Mouse (Mus musculus) kidney, postnatal 4 days (tissue): Measurements from ENCODE around the gene Ngfr.

ENCODE experiments used
- DNase-seq, 2 experiments: peaks; one replicate each; pipeline ENCODE4 v3.0.0; 2021; ENCODE audit warnings: mixed read lengths in 2 of 2

Ngfr gene

DNA sequence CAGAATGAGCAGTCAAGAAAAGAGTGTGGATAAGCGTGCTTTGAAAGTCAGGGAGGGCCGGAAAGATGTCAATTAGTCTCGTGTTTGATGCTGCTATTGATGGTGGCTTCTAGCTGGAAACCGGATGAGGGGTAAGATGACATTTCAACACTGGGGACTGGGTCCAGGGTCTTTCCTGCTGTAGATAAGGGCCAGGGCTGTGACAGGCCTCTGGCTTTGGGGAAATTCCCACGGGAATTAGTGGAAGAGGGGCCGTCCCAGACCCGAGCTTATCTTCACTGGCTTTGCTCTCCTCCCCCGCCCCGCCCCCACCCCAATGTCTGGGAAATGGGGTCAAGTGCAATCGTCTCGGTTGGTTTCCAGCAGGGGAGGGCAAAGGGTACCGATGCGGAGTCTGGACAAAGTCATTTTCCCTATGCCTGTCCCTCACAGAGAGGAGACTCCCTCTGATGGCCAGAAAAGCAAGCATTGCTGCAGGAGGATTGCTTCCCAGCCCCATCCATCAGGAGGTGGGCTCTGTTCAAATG lies 7.2 kb upstream of the Ngfr start:
- DNase-seq = peak in 1 of 2 experiments; percentile 56

- DNase-seq = no peak
Observed at GRCm38 (mm10) chr11:95593501-95593900, 6.0 kb upstream of the Ngfr start.

DNA sequence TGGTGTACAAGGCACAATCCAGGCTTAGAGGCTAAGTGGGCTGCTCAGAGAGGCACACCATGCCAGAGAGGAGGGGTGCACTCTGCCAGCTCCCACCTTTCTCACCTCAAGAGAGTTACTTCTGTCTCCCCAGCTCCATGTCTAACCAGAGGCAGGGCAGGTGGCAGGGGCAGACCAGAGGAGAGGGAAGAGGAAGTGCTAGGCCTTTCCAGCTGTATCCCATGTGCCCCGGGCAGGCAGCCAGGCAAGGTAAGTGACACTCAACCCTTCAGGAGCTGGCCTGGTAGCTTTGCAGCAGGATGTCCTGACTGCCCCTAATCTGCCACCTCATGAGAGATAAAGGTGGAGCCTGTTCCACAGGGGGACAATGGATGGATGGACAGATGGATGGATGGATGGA lies 5.2 kb upstream of the Ngfr start:
- DNase-seq = no peak

DNA sequence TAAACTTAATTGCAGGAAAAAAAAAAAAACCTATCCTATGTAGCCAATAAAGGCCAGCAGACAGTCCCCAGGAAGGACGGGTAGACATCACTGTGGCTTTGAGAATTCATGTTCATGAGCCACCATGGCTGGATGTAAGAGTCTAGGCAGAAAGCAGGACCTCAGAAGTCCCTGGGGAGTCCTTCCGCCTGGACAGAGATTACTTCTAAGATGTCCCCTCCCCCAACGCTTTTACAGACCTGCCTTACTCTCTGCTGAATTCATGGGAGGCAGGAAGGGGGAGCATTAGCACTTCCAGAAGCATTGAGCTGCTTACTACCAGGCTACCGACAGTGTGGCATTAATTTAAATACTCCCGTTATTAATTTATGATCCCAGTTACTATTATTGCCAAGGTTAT lies 1.7 kb upstream of the Ngfr start:
- DNase-seq = no peak

DNA sequence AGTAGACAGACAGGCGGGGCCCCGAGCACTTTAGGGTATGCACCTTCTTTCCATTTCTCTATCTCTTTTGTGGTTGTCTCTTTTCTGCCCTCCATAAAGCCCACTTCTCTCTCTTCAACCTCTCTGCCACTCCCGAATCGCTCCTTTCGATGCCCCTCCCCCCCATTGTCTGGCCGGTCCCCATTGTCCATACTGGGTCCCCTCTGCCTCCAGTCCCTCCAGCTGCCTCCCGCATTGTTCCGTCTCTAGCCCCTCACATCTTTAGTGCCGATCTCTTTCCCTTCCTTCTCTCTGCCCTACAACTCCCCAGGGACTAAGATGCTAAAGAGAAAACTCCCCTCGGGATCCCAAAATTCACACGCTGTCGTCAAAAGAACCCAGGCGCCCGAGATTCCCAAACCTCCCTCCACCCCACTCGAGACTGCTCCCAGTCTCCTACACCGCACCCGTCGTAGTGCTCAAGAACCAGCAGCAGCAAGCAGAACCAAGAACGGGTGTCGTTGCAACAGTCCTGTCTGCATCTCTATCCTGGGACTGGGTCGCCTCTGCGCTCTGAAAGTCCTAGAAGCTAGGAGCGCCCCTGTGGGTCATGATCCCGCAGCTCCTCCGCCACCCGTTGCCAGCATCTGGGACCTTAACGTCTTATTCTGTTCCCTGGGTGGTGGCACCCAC lies 648 bp downstream of the Ngfr start:
- DNase-seq = peak in 1 of 2 experiments; percentile 38

DNA sequence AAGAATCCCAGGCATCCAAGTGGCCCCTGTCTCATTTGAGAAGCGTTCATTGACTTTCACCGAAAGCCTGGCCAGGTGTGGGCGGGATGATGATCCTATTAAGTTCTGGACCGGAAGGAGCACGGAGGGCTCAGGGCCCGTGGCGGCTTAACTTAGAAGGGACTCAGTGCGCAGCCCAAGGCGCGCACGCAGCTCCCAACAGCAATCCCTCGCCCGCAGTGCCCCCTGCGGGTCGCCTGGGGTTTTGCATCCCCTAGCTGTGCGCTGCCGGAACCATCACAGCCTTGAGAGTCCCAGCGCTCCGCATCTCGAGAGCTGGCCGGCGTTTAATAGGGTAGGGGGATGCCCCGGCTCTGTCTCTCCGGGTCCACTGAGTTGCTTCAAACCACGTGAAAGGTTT lies 1.4 kb downstream of the Ngfr start:
- DNase-seq = peak; percentile 92 to 94

DNA sequence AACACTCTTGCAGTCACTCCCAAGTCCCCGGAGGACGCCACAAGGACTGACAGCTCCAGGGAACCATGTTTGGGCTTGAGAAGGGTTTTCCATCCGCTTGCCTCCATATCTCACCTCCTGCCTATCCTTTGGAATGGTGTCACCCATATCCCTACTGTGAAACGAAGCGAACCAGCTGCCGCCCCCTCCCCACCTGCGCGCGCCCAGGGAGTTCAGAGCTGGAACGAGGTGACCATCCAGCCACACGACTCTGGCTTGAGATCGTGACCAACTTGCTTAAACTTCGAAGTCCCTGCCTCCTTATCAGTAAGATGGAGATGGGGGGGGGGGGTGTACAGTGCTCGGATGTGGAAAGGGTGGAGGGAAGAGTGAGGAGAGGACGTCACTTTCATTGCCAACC lies 1.9 kb downstream of the Ngfr start:
- no peak for DNase-seq

- DNase-seq = peak; percentile 75 to 83
Observed at GRCm38 (mm10) chr11:95585281-95585680, 2.3 kb downstream of the Ngfr start.

- DNase-seq = peak in 1 of 2 experiments; percentile 8
Observed at GRCm38 (mm10) chr11:95584651-95585050, 2.9 kb downstream of the Ngfr start.

DNA sequence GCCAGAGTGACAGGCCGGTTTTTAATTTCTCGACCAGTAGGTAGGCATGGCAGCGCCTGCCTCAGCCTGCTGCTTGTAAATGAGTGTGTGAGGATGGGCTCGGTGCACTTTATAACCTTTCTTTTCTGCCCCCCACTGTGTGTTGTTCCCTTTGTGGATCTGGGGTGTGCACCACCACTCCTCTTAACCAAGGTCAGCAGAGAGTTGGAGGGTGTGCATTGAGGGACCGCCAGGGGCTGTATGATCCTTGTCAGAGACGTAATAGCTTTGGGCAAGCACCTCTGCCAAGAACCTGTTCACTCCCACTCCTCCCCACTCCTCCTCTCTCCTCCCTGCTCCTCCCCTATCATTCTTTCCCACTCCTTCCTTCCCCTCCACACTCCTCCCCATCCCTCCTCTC lies 4.1 kb downstream of the Ngfr start:
- no peak for DNase-seq

- DNase-seq = no peak
Observed at GRCm38 (mm10) chr11:95582193-95582592, 5.3 kb downstream of the Ngfr start.

GRCm38 (mm10) chr11:95579455-95579854 lies 8.1 kb downstream of the Ngfr start:
- no peak for DNase-seq

DNA sequence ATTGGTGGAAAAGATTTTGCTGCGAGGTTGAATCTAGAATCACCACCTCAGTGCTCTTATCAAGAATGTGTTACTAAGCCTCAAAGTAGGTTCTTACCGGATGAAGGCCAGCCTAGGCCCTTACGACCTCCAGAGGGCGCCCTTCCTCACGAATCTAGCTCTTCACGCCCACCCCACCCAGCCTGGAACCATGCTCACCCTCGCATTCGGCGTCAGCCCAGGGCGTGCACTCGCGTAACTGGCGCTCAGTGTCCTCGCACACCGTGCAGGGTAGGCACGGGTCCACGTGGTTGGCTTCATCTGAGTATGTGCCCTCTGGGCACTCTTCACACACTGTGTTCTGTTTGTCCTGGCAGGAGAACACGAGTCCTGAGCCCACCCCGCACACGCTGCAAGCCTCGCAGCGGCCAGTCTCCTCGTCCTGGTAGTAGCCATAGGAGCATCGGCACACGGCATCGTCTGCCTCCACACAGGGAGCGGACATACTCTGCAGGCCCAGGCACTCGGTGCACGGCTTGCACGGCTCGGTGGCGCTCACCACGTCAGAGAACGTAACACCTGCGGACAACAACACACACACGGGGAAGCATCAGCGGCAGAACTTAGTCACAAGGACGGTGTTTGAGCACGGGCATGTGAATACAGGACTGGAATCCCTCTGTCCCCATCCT lies 9.6 kb downstream of the Ngfr start:
- peak; percentile 68 to 76 for DNase-seq

- no peak for DNase-seq
Observed at GRCm38 (mm10) chr11:95576299-95576698, 11.2 kb downstream of the Ngfr start.

DNA sequence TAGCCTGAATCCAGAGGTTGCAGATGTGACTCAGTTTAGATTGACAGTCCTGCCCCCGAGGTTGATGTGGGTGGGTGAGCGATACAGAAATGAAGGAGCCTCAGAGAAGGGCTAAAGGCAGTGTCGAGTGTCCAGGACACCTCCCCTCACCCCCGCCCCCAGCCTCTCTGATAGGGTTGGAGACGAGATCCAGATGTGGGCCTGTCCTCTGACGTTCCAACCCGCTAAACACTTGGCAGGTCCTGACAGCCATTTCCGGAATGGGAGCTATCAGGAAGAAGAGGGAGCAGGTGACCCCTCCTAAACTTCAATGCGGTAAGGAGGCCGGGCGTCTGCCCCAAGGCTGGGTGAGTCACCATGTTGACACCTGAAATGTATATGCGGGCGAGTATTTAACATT lies 11.7 kb downstream of the Ngfr start:
- peak; percentile 60 to 75 for DNase-seq

- no peak for DNase-seq
Observed at GRCm38 (mm10) chr11:95574786-95575334, 12.7 kb downstream of the Ngfr start.

DNA sequence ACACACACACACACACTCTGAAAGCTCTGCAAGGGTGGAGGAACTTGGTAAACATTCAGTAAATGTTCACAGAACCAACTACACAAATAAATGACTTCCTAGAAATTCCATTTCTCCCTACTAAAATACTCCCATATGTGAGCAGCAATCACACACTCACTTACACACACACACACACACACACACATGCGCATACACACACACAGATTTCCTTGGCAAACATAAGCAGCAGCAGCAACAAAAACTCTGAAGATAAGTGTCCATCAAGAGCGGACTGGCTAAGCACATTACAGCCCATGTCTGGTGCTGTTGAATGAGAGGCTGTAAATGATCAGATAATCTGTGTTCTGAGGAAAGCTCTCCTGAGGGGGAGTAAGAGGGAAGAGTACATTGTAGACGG lies 15.3 kb downstream of the Ngfr start:
- DNase-seq = no peak

DNA sequence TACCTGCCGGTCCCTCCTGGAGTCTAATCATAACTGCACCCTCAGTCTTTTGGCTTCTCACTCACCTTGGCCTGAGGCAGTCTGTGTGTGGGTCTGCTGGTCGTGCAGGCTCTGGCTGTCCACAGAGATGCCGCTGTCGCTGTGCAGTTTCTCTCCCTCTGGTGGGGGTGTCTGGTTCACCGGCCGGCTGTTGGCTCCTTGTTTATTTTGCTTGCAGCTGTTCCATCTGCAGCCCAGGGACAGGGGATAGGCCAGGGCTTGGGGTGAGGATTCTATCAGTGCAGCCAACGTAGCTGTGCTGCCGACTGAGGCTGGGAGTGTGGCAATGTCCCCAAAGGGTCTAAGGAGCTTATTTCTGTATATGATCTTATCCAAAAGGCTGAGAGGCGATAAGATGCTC lies 15.8 kb downstream of the Ngfr start:
- peak in 1 of 2 experiments; percentile 51 for DNase-seq

- DNase-seq = peak in 1 of 2 experiments; percentile 39
Observed at GRCm38 (mm10) chr11:95570827-95571619, 16.5 kb downstream of the Ngfr start.

- DNase-seq = no peak
Observed at GRCm38 (mm10) chr11:95569908-95570307, 17.6 kb downstream of the Ngfr start.

DNA sequence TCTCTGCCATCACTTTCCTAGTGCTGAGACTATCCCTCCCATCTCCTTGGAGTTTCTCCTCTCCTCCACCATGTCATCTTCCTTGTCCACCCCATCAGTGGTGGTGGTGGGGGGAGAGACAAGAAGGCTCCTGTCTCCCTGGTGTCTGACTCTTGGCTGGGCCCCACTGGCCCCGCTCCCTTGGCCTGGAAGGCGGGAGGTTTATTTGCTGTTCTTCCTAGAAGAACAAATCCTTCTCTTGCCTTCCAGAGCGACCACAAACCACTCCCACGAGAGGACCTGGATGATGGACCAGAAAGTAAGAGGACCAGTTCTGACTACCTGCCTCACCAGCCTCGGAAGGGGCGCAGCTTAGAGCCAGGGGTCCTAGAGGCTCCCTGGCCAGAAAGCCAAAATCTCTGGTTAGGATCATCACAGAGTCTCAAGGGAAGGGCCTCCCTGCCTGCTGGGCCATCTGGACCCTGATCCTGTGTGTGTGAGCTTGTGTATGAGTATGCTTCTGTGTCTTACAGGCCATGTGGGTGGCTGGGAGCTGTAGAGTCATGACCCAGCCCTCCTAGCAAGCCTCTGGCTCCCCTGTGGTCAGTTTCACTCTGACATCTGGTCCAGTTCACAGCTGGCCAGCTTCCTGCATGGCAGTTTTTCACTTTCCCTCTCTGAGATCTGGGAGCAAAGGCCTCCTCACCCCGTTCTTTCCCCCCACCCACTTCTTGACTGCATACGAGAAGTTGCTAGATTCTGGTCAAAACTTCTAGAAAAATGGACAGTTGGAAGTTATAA lies 19.4 kb downstream of the Ngfr start:
- peak in 1 of 2 experiments; percentile 54 for DNase-seq

DNA sequence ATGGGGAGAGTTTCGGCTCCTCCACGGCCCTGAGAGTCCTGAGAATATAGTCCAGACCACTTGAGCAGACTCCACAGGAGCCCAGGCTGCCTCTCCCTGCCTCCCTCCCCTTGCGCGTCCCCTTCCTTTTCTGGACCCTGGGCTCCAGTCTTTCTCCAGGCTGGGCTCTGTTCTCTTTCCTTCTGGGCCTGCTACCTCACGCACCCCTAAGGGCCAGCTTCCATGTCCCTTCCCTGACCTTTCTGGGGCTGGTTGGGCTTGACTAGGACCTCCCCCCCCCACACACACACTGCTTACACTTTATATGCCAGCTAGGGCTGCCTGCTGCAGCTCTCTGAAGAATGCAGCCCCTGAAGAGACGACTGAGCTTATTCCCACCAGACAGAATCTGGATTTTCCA lies 20.2 kb downstream of the Ngfr start:
- DNase-seq = no peak
